Mouse (Mus musculus) right cerebral cortex, postnatal 14 days (tissue): ENCODE results near the gene Cdk13.

Experiments
- DNase-seq: peaks from one replicate; pipeline ENCODE4 v3.0.0; 2022

Gene Cdk13

GRCm38 (mm10) chr13:17804909-17805613 is at the start of gene Cdk13:
TSS of gene Cdk13 (minus strand) at chr13:17805097.
- DNase-seq: peak; percentile 98

- no peak for DNase-seq
These were observed 38.4 kb upstream of the Cdk13 start for GRCm38 (mm10) chr13:17843336-17843735.

- no peak for DNase-seq
These were observed 37.9 kb upstream of the Cdk13 start for GRCm38 (mm10) chr13:17842756-17843155.

- no peak for DNase-seq
These were observed 34.2 kb upstream of the Cdk13 start for GRCm38 (mm10) chr13:17839137-17839536.

GRCm38 (mm10) chr13:17838484-17838851 is 33.6 kb upstream of the Cdk13 start:
- peak; percentile 62 for DNase-seq

GRCm38 (mm10) chr13:17837610-17838483 is 33.0 kb upstream of the Cdk13 start:
- DNase-seq: peak; percentile 23

DNA sequence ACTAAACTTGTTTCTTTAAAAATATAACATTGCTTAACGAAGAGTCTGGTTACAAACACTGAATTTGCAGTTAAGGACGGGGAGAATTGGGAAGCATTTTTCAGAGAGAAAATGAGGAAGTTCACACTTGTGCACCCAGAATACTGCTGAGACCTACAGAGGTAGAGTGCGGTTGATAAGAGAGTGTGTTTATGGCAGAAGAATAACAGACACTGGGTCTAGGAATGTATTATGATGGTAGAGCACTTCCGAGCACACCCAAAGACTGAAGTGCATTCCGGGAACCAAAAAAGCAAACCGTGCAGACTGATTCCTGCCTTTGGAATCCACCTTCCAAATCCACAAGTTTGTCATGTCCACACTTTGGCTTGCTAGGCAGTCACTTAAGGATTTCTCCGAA is 31.9 kb upstream of the Cdk13 start:
- no peak for DNase-seq

DNA sequence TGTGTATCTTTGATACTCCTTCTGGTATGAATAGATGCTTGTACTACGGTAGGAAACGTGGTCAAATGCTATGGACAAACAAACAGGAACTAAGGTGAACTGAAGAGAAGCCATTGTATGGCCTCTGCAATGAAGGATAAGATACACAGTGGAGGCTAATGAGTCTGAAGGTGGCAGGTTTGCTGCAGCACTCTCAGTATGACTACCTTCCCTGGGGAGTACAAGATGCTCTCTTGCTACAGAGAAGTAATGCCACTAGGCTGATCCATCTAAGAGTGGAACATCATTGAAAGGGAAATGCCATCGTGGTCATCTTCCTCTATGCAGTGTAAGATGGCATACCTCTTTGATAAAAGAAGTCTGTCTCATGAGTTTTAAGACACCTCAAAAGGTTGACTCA is 28.0 kb upstream of the Cdk13 start:
- DNase-seq: no peak

- no peak for DNase-seq
These were observed 12.3 kb upstream of the Cdk13 start for GRCm38 (mm10) chr13:17817226-17817625.

- no peak for DNase-seq
These were observed 698 bp upstream of the Cdk13 start for GRCm38 (mm10) chr13:17805614-17805975.

DNA sequence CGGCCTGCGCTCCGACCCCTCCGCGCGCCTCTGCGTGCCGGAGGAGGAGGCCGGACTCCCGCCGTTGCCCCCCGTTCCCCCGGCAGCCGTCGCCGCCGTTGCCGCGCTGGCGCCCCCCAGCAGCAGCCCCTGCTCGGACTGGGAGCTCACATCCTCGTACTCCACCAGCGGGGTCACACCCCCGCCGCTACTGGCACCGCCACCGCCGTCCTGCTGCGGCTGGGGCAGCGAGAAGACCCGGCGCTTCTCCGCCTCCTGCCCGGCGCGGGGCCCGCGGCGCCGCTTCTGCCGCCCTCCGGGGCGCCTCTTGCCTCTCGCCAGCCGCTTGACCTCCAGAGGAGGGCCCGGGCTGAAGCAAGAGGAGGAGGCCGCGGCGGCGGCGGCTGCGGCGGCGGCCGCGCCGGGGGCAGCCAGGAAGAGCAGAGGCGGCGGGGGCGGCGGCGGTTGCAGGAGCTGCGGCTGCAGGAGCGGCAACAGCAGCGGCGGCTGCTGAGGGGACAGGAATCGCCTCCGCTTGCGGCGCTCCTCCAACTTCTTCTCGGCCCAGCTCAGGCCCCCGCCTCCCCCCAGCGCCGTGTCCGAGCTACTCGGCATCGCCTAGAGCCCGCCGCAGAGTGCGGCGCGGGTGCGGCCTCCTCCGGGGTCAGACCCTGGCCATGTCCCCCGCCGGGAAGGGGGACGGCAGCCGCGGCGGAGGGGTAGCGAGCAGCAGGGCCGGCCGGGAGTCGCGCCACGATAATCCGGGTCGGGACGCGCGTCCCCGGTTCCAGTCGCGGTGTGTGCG is 647 bp downstream of the Cdk13 start:
- peak; percentile 65 for DNase-seq

- peak; percentile 72 for DNase-seq
These were observed 1.4 kb downstream of the Cdk13 start for GRCm38 (mm10) chr13:17803331-17804057.

GRCm38 (mm10) chr13:17802880-17803279 is 2.0 kb downstream of the Cdk13 start:
- DNase-seq: no peak

- no peak for DNase-seq
These were observed 5.2 kb downstream of the Cdk13 start for GRCm38 (mm10) chr13:17799735-17800134.

DNA sequence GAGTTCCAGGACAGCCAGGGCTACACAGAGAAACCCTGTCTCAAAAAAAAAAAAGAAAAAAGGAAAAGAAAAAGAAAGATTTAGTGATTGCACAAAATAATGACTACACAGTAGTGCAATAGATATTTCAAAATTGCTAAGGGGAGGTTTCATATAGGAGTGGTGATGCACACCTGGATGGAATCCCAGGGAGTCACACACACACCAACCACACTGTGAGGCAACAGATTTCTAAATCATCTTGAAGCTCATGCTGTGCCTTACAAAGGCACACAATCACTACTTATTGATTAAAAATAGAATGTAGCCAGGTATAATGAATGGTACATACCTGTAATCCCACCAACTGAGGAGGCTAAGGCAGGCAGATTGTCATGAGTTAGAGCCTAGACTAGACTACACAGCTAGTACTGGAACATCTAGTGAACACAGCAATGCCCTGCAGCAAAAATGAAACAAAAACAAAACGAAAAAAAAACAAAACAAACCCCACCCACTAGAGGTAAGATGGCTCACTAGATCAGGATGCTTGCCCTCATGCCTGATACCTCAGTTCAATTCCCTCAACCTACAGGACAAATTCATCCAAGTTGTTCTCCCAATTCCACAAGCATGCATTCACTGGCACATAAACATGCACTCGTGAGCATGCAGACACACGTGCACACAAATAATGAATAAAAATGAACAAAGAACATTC is 9.0 kb downstream of the Cdk13 start:
- DNase-seq: no peak

DNA sequence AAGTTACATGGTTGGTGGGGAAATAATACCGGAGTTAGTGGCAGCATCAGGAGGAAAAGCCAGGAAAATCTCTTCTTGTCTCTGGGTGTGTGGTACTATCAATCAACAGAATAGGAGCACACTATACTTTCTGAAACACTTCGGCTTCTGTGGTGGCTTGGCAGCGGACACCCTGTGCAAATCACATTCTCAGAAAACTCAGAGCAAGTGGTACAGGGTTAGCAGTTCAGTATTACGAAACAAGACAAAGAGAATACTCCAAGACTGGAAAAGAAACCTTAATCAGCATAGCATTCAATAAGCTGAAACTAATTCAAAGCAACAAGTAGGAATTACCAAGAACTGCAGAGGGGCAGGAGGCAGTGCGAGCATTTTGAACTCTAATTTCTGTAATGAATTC is 21.3 kb downstream of the Cdk13 start:
- no peak for DNase-seq

GRCm38 (mm10) chr13:17779923-17780322 is 25.0 kb downstream of the Cdk13 start:
- DNase-seq: no peak

DNA sequence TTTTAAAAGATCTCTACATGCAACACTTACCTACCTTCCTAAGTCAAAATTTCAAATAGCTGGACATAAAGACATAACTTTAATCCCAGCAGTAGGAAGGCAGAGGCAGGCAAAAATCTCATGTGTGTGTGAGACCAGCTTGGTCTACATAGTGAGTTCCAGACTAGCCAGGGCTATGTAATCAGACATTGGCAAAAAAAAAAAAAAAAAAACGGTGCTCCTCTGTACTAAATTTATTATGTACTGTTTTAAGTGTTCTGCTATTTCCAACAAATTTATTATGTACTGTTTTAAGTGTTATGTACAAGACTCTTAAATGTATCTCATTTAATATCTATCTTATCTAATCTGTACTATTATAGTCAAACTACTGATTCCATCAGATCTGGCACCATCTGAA is 28.6 kb downstream of the Cdk13 start:
- DNase-seq: no peak

DNA sequence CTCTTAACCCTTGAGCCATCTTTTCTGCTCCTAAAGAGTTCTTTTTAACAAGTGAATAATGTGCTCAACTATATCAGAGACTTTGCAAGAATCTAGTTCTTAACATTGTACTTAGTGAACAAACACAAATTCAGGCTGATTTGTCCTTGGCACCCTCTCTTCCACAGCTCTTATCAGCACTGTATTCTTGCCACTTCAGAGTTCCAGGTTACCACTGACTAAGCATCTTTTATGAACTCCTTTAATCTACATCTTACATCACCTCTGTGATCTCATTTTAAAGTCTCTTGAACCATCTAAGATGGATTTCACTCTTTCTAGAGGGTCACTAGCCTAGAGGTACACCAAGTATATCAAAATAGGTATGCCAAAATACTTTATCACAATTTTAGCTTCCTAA is 29.5 kb downstream of the Cdk13 start:
- no peak for DNase-seq

DNA sequence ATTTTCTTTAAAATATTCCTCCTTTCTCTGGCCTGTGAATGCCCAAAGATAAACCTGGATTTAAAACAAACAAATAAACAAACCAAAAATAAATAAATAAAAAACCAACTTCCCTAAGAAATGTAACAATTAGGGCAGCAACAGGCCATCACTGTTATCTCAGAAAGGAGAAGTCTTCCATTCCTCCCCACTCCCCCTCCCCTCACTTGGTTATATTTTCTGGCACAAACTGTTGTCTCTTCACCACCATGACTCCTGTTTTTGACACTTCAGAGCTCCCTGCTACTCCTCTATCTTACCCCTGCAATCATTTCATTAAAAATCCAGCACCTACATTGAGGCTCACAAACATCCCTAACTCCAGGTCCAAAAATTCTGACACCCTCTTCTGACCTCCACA is 31.8 kb downstream of the Cdk13 start:
- DNase-seq: no peak

- DNase-seq: peak; percentile 13
These were observed 32.3 kb downstream of the Cdk13 start for GRCm38 (mm10) chr13:17772574-17772973.

GRCm38 (mm10) chr13:17762405-17762804 is 42.5 kb downstream of the Cdk13 start:
- DNase-seq: no peak
